Comparison of ENCODE assay signal across 11 mouse cellular contexts in genomic region chr12:101026025-101026424, GRCm38 (mm10). TPM values are rescaled to one million over a fixed set of nuclear protein-coding genes. Genes with fewer than 3 reads are reported as not detected.
A peak's percentile ranks its signal among the peaks of the same experiment; 100 is the strongest.
DNase-seq lines count a peak whose midpoint lies in the region; ATAC-seq lines count a peak whose summit lies in the region.
"Had no signal": no experiment of that assay in that cellular context is flagged by ENCODE, and none has a peak within 500 bp of the region (broad histone marks: within the 10 kb centered on the region; RNA-seq: fewer than 3 reads in every experiment).

No protein-coding gene starts in this region.

- no peaks in the 10 kb centered on the region for H3K9me3 ChIP-seq in kidney, embryonic 14.5 days (ENCODE audit: control insufficient read depth, low read length)
- no peaks in the 10 kb centered on the region; the same call in 1 of the 2 replicates for H3K9me3 ChIP-seq in forebrain, embryonic 10.5 days
- no peaks in the 10 kb centered on the region for H3K9me3 ChIP-seq in limb, embryonic 10.5 days (replicated peaks)
- H3K9me3 ChIP-seq in neural tube, embryonic 13.5 days, result no peaks in the 10 kb centered on the region
- H3K9me3 ChIP-seq: heart, embryonic 12.5 days had no signal

- H3K9ac ChIP-seq in kidney, embryonic 14.5 days (ENCODE audit: low read depth, low read length), result no peak overlapping the region
- no peak overlapping the region; the same call in 1 of the 2 replicates for H3K9ac ChIP-seq in neural tube, embryonic 13.5 days
- H3K9ac ChIP-seq: heart, embryonic 12.5 days had no signal

- DNase-seq in kidney, postnatal 4 days, result no peak
- DNase-seq in forebrain, embryonic 10.5 days (ENCODE audit: extremely low spot score, low spot score), result no peak
- DNase-seq in limb, embryonic 10.5 days (ENCODE audit: low spot score), result peak; percentile 26
- DNase-seq in urinary bladder, adult 18-20 months (ENCODE audit: low spot score in 2 of 2), result no peak
- DNase-seq in cerebellum, postnatal 4 days (ENCODE audit: low spot score in 2 of 2), result no peak
- DNase-seq: adrenal gland, adult 8-10 months; thymus, postnatal 25 days had no signal

- WGBS in kidney, embryonic 14.5 days, result 80% methylated on average over 4 of the region's 4 CpGs
- WGBS in forebrain, embryonic 10.5 days, result 86% methylated on average over 4 of the region's 4 CpGs
- 93% methylated on average over 4 of the region's 4 CpGs for WGBS in limb, embryonic 10.5 days
- 84% methylated on average over 4 of the region's 4 CpGs for WGBS in neural tube, embryonic 13.5 days

- no peak for ATAC-seq in kidney, embryonic 14.5 days (ENCODE audit: low FRiP score, low TSS enrichment)
- no peak for ATAC-seq in neural tube, embryonic 13.5 days (ENCODE audit: low read depth)
- no peak for ATAC-seq in monocyte, adult 5-6 weeks (replicated peaks; ENCODE audit: insufficient number of reproducible peaks, low FRiP score, low TSS enrichment, poor library complexity, severe bottlenecking)

- H3K4me1 ChIP-seq in kidney, embryonic 14.5 days (ENCODE audit: control insufficient read depth, insufficient read depth, low read length), result peaks cover 24% of the 10 kb centered on the region
- H3K4me1 ChIP-seq in forebrain, embryonic 10.5 days, result peaks cover 66% of the 10 kb centered on the region
- peaks cover 50% of the 10 kb centered on the region for H3K4me1 ChIP-seq in limb, embryonic 10.5 days
- H3K4me1 ChIP-seq in neural tube, embryonic 13.5 days (replicated peaks), result peaks cover 61% of the 10 kb centered on the region

- peak overlapping the region; percentile 91 for H3K4me2 ChIP-seq in kidney, embryonic 14.5 days (replicated peaks; ENCODE audit: low read depth, low read length)
- H3K4me2 ChIP-seq in neural tube, embryonic 13.5 days, result peak overlapping the region; percentile 76

- no peak overlapping the region for H3K4me3 ChIP-seq in kidney, embryonic 14.5 days (ENCODE audit: low read length)
- peak overlapping the region; percentile 89 for H3K4me3 ChIP-seq in forebrain, embryonic 10.5 days
- no peak overlapping the region for H3K4me3 ChIP-seq in limb, embryonic 10.5 days
- H3K4me3 ChIP-seq in neural tube, embryonic 13.5 days, result peak overlapping the region; percentile 77; the same call in 1 of the 2 replicates
- H3K4me3 ChIP-seq: heart, embryonic 12.5 days had no signal

- 0 out of 2 replicates have a peak, but pooled peaks cover 4% of the 10 kb centered on the region for H3K27me3 ChIP-seq in kidney, embryonic 14.5 days (ENCODE audit: control insufficient read depth, insufficient read depth, low read length)
- H3K27me3 ChIP-seq in forebrain, embryonic 10.5 days (ENCODE audit: poor library complexity, severe bottlenecking), result no peaks in the 10 kb centered on the region
- H3K27me3 ChIP-seq in limb, embryonic 10.5 days (ENCODE audit: low read depth, poor library complexity, severe bottlenecking), result peaks cover 51% of the 10 kb centered on the region
- H3K27me3 ChIP-seq in neural tube, embryonic 13.5 days, result peaks cover 4% of the 10 kb centered on the region; the same call in 1 of the 2 replicates

- no peak overlapping the region for H3K27ac ChIP-seq in kidney, embryonic 14.5 days (ENCODE audit: low read depth, low read length)
- peak overlapping the region; percentile 99 for H3K27ac ChIP-seq in forebrain, embryonic 10.5 days
- H3K27ac ChIP-seq in limb, embryonic 10.5 days, result no peak overlapping the region
- no peak overlapping the region for H3K27ac ChIP-seq in neural tube, embryonic 13.5 days (replicated peaks)

- peaks cover 8% of the 10 kb centered on the region for H3K36me3 ChIP-seq in kidney, embryonic 14.5 days (ENCODE audit: control insufficient read depth, insufficient read depth, low read length)
- peaks cover 52% of the 10 kb centered on the region for H3K36me3 ChIP-seq in forebrain, embryonic 10.5 days (replicated peaks)
- peaks cover 11% of the 10 kb centered on the region for H3K36me3 ChIP-seq in limb, embryonic 10.5 days
- H3K36me3 ChIP-seq in neural tube, embryonic 13.5 days, result peaks cover 12% of the 10 kb centered on the region
- H3K36me3 ChIP-seq: heart, embryonic 12.5 days had no signal

RNA-seq across cellular contexts. Expression of gene Ccdc88c, which starts 2.8 kb away (rescaled TPM):
- 10.4 and 15.3 TPM in 2 replicates for polyA plus RNA-seq in kidney, embryonic 14.5 days (2014; fragmentation: Nextera tagmentation; extraction: Ambion mirVana)
- 19.8 and 22.6 TPM in 2 replicates for polyA plus RNA-seq in forebrain, embryonic 10.5 days (2016; fragmentation: Nextera tagmentation; extraction: Ambion mirVana)
- 4.9 and 5.1 TPM in 2 replicates for polyA plus RNA-seq in limb, embryonic 10.5 days (2016; fragmentation: Nextera tagmentation; extraction: Ambion mirVana)
- 11.0 and 11.8 TPM in 2 replicates for polyA plus RNA-seq in neural tube, embryonic 13.5 days (2015; fragmentation: Nextera tagmentation; extraction: Ambion mirVana)
- total RNA-seq in monocyte, adult 5-6 weeks (2017), result 350 to 541 TPM (median 365 TPM) in 3 replicates

RNA-seq across cellular contexts. Expression of gene Ppp4r3a, which starts 57.5 kb away (rescaled TPM):
- 38.5 and 58.9 TPM in 2 replicates for polyA plus RNA-seq in kidney, embryonic 14.5 days (2014; fragmentation: Nextera tagmentation; extraction: Ambion mirVana)
- polyA plus RNA-seq in forebrain, embryonic 10.5 days (2016; fragmentation: Nextera tagmentation; extraction: Ambion mirVana), result 51.0 and 52.2 TPM in 2 replicates
- polyA plus RNA-seq in limb, embryonic 10.5 days (2016; fragmentation: Nextera tagmentation; extraction: Ambion mirVana), result 59.1 and 63.1 TPM in 2 replicates
- 31.6 and 32.4 TPM in 2 replicates for polyA plus RNA-seq in neural tube, embryonic 13.5 days (2015; fragmentation: Nextera tagmentation; extraction: Ambion mirVana)
- 215 to 245 TPM (median 234 TPM) in 3 replicates for total RNA-seq in monocyte, adult 5-6 weeks (2017)

Comparison
In these comparisons a context has a peak if more than half of its experiments do, and no peak if none do; other contexts are left out.
1. H3K4me3 ChIP-seq: peak in forebrain, embryonic 10.5 days (single experiment) and neural tube, embryonic 13.5 days (single experiment); none in kidney, embryonic 14.5 days (single experiment) and limb, embryonic 10.5 days (single experiment).